Mouse (Mus musculus): ENCODE results near the gene Srsf9. TPM values are rescaled to one million over a fixed set of nuclear protein-coding genes. Genes with fewer than 3 reads are reported as not detected.
"Not testable (repeated sequence)": the region's sequence is repeated elsewhere in the genome, so short reads cannot be mapped to it uniquely, and the experiment has no call there.

The Srsf9 gene
- polyA plus RNA-seq, 1 experiment from 2014 or later = 123 TPM

DNA sequence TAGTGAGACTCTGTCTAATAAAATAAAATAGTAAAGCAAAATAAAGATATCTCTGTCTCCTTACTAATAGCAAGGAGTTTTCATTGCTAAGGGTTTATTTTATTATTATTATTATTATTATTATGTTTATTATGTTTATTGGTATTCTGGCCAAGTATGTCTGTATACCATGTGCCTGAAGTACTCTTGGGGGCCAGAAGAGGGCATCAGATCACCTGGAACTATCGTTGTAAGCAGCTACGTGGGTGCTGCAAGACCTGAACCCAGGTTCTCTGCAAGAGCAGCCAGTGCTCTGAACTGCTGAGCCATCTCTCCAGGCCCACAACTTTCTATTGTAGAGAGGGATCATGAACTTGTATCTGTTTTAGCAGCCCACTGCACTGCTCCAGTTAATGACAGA is 48.5 kb downstream of the Srsf9 start:
- Histone ChIP-seq H3K36me3 (ENCODE audit: control insufficient read depth, insufficient read depth, low read length) (no peaks in the 10 kb centered on the region), H3K4me1 (ENCODE audit: control insufficient read depth, insufficient read depth, low read length) (peaks cover 6% of the 10 kb centered on the region), H3K27ac (ENCODE audit: low read depth, low read length) (no peak overlapping the region), H3K9ac (replicated peaks; ENCODE audit: low read depth, low read length) (no peak overlapping the region), H3K4me3 (ENCODE audit: low read depth, low read length) (no peak overlapping the region), H3K27me3 (ENCODE audit: control insufficient read depth, insufficient read depth, low read length) (no peaks in the 10 kb centered on the region), H3K9me3 (ENCODE audit: control insufficient read depth, low read length) (no peaks in the 10 kb centered on the region), H3K4me2 (ENCODE audit: low read depth, low read length) (no peak overlapping the region)
- WGBS = 85% methylated on average over 2 of the region's 2 CpGs
- ATAC-seq (ENCODE audit: low read depth) = no peak

DNA sequence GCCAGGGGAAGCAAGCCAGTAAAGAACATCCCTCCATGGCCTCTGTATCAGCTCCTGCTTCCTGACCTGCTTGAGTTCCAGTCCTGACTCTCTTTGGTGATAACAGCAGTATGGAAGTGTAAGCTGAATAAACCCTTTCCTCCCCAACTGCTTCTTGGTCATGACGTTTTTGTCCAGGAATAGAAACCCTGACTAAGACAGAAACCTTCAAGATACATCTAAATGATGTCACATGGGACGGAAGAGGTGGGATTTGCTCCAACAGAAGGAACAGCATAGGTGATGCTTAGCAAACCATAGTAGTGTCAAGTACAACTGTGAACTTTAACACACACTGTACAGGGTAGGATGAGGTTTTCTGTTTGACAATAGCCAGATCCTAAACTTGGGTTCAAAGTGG is 51.9 kb downstream of the Srsf9 start:
- ATAC-seq (ENCODE audit: low read depth) = not testable (repeated sequence)
- WGBS = 85% methylated on average over 2 of the region's 2 CpGs

More for the DNA sequence above, 51.9 kb downstream of the Srsf9 start:
- H3K9ac ChIP-seq (replicated peaks; ENCODE audit: low read depth, low read length); H3K4me1 ChIP-seq (ENCODE audit: control insufficient read depth, insufficient read depth, low read length); H3K27ac ChIP-seq (ENCODE audit: low read depth, low read length); H3K9me3 ChIP-seq (ENCODE audit: control insufficient read depth, low read length); H3K4me3 ChIP-seq (ENCODE audit: low read depth, low read length); H3K4me2 ChIP-seq (ENCODE audit: low read depth, low read length); H3K36me3 ChIP-seq (ENCODE audit: control insufficient read depth, insufficient read depth, low read length); H3K27me3 ChIP-seq (ENCODE audit: control insufficient read depth, insufficient read depth, low read length): not testable (repeated sequence)

Other genes with a start within 250 kb of the Srsf9 start
- 53.0 and 60.9 TPM in 2 replicates for gene Gm10401, start 228.9 kb upstream of the Srsf9 start, polyA plus RNA-seq (2014; fragmentation: Nextera tagmentation; extraction: Ambion mirVana)
- gene Acads, start 207.8 kb upstream of the Srsf9 start, polyA plus RNA-seq (2014; fragmentation: Nextera tagmentation; extraction: Ambion mirVana) = 11.3 and 11.7 TPM in 2 replicates
- 27.9 and 33.9 TPM in 2 replicates for gene Unc119b, start 192.2 kb upstream of the Srsf9 start, polyA plus RNA-seq (2014; fragmentation: Nextera tagmentation; extraction: Ambion mirVana)
- gene Mlec, start 169.0 kb upstream of the Srsf9 start, polyA plus RNA-seq (2014; fragmentation: Nextera tagmentation; extraction: Ambion mirVana) = 23.9 and 26.2 TPM in 2 replicates
- gene Cabp1, start 132.8 kb upstream of the Srsf9 start, polyA plus RNA-seq (2014; fragmentation: Nextera tagmentation; extraction: Ambion mirVana) = 28.1 and 30.3 TPM in 2 replicates
- gene Pop5, start 91.3 kb upstream of the Srsf9 start, polyA plus RNA-seq (2014; fragmentation: Nextera tagmentation; extraction: Ambion mirVana) = 116 and 121 TPM in 2 replicates
- 94.0 and 116 TPM in 2 replicates for gene Rnf10, start 54.3 kb upstream of the Srsf9 start, polyA plus RNA-seq (2014; fragmentation: Nextera tagmentation; extraction: Ambion mirVana)
- gene Coq5, start 47.5 kb upstream of the Srsf9 start, polyA plus RNA-seq (2014; fragmentation: Nextera tagmentation; extraction: Ambion mirVana) = 58.5 and 61.8 TPM in 2 replicates
- 1,143 and 1,163 TPM in 2 replicates for gene Dynll1, start 26.2 kb upstream of the Srsf9 start, polyA plus RNA-seq (2014; fragmentation: Nextera tagmentation; extraction: Ambion mirVana)
- gene Gatc, start 14.0 kb downstream of the Srsf9 start, polyA plus RNA-seq (2014; fragmentation: Nextera tagmentation; extraction: Ambion mirVana) = 45.4 and 53.5 TPM in 2 replicates
- 54.5 and 59.2 TPM in 2 replicates for gene Triap1, start 14.0 kb downstream of the Srsf9 start, polyA plus RNA-seq (2014; fragmentation: Nextera tagmentation; extraction: Ambion mirVana)
- gene Cox6a1, start 21.8 kb downstream of the Srsf9 start, polyA plus RNA-seq (2014; fragmentation: Nextera tagmentation; extraction: Ambion mirVana) = 1,051 and 1,284 TPM in 2 replicates
- gene Msi1, start 102.4 kb downstream of the Srsf9 start, polyA plus RNA-seq (2014; fragmentation: Nextera tagmentation; extraction: Ambion mirVana) = 55.1 and 55.4 TPM in 2 replicates
- gene Pla2g1b, start 139.1 kb downstream of the Srsf9 start, polyA plus RNA-seq (2014; fragmentation: Nextera tagmentation; extraction: Ambion mirVana) = 0.58 TPM in 1 of 2 replicates, not detected in the other
- 26.0 and 32.6 TPM in 2 replicates for gene Sirt4, start 157.5 kb downstream of the Srsf9 start, polyA plus RNA-seq (2014; fragmentation: Nextera tagmentation; extraction: Ambion mirVana)
- gene Pxn, start 179.5 kb downstream of the Srsf9 start, polyA plus RNA-seq (2014; fragmentation: Nextera tagmentation; extraction: Ambion mirVana) = 8.5 and 11.1 TPM in 2 replicates
- gene Rplp0, start 232.3 kb downstream of the Srsf9 start, polyA plus RNA-seq (2014; fragmentation: Nextera tagmentation; extraction: Ambion mirVana) = 903 and 934 TPM in 2 replicates
- gene Gcn1l1, start 238.1 kb downstream of the Srsf9 start, polyA plus RNA-seq (2014; fragmentation: Nextera tagmentation; extraction: Ambion mirVana) = 41.9 and 45.2 TPM in 2 replicates